Mouse (Mus musculus) heart, embryonic 11.5 days (tissue): ENCODE measurements around the gene Gpatch2. TPM values are rescaled to one million over a fixed set of nuclear protein-coding genes. Genes with fewer than 3 reads are reported as not detected.

Experiments
- ATAC-seq: fragments of 200-750 bp; cut with Nextera tagmentation; replicated peaks from 2 replicates; pipeline ENCODE4 v1.8.0; 2017; ENCODE audit warnings: moderate library complexity; ENCODE audit not compliant: insufficient number of reproducible peaks, low FRiP score, low TSS enrichment
- H3K27ac ChIP-seq: fragments of 300-500 bp; sonication (generic); 2 replicates; pipeline ENCODE4 v1.5.1; 2014; ENCODE audit warnings: mild to moderate bottlenecking, low read depth, low read length
- H3K27me3 ChIP-seq: fragments of 300-500 bp; sonication (generic); 2 replicates; pipeline ENCODE4 v1.6.1; 2014; ENCODE audit warnings: mild to moderate bottlenecking, low read length, mixed read lengths; ENCODE audit not compliant: control insufficient read depth, insufficient read depth
- H3K36me3 ChIP-seq: fragments of 300-500 bp; sonication (generic); 2 replicates; pipeline ENCODE4 v1.6.1; 2014; ENCODE audit warnings: mild to moderate bottlenecking, low read length, moderate library complexity, mixed read lengths; ENCODE audit not compliant: control insufficient read depth, insufficient read depth
- H3K4me1 ChIP-seq: fragments of 300-500 bp; sonication (generic); 2 replicates; pipeline ENCODE4 v1.6.1; 2014; ENCODE audit warnings: low read length; ENCODE audit not compliant: control insufficient read depth, insufficient read depth
- H3K4me2 ChIP-seq: fragments of 300-500 bp; sonication (generic); 2 replicates; pipeline ENCODE4 v1.6.1; 2014; ENCODE audit warnings: mild to moderate bottlenecking, moderate library complexity
- H3K4me3 ChIP-seq: fragments of 300-500 bp; sonication (generic); 2 replicates; pipeline ENCODE4 v1.5.1; 2014; ENCODE audit warnings: low read depth, low read length
- H3K9ac ChIP-seq: fragments of 300-500 bp; sonication (generic); 2 replicates; pipeline ENCODE4 v1.6.1; 2014; ENCODE audit warnings: mild to moderate bottlenecking, low read depth, low read length, moderate library complexity
- H3K9me3 ChIP-seq: fragments of 300-500 bp; sonication (generic); replicated peaks from 2 replicates; pipeline ENCODE4 v1.6.1; 2016; ENCODE audit warnings: low read length; ENCODE audit not compliant: control insufficient read depth
- WGBS: fragments of 180-500 bp; shearing (Covaris S2); extraction: QIAGEN DNeasy Blood & Tissue Kit; methylation state at CpG from one replicate; pipeline ENCODE4 v1.1.7; 2014; ENCODE audit not compliant: insufficient replicate concordance; 5-methylcytosine and 5-hydroxymethylcytosine counted together
- polyA plus RNA-seq: library from polyadenylated mRNA; unstranded; fragments of >200 nt; fragmentation: Nextera tagmentation; extraction: Ambion mirVana; gene quantifications from 2 replicates; pipeline ENCODE4 v1.2.1, GENCODE M21; 2014

Gpatch2 gene
- polyA plus RNA-seq, 1 experiment from 2014 or later = 17.0 TPM

DNA sequence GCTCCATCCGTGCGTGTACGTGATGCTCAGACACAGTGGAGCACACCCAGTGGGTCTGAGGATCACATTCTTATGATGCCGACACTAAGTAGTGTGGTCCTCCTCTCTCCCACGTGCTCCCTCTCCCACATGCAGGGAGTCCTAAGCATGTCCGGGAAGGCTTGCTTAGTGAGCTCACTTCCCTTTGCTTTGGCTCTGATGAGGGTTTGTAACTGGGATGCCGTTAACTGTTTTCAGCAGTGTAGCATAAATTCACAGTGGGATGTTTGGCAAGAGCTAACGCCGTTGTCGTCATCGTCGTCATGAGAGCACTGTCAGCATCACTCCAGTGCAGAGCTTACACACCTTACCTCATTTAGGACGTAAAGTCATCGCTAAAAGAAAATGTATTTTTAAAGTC lies 133.6 kb downstream of the Gpatch2 start:
- Histone ChIP-seq H3K4me1 (no peaks in the 10 kb centered on the region), H3K4me2 (no peak overlapping the region), H3K9me3 (no peaks in the 10 kb centered on the region), H3K9ac (no peak overlapping the region), H3K27ac (no peak overlapping the region), H3K27me3 (no peaks in the 10 kb centered on the region), H3K4me3 (no peak overlapping the region), H3K36me3 (no peaks in the 10 kb centered on the region)
- WGBS = 88% methylated on average over 14 of the region's 14 CpGs
- no peak for ATAC-seq

GRCm38 (mm10) chr1:187356169-187356568 lies 140.9 kb downstream of the Gpatch2 start:
- Histone ChIP-seq H3K4me2 (no peak overlapping the region), H3K36me3 (no peaks in the 10 kb centered on the region), H3K9me3 (no peaks in the 10 kb centered on the region), H3K4me1 (no peaks in the 10 kb centered on the region), H3K9ac (no peak overlapping the region), H3K4me3 (no peak overlapping the region), H3K27me3 (no peaks in the 10 kb centered on the region), H3K27ac (no peak overlapping the region)
- ATAC-seq = no peak
- WGBS = 84% methylated on average over 15 of the region's 15 CpGs

- no peak overlapping the region for H3K4me2 ChIP-seq
- H3K36me3 ChIP-seq = no peaks in the 10 kb centered on the region
- WGBS = 88% methylated on average over 8 of the region's 8 CpGs
- ATAC-seq = no peak
- H3K9ac ChIP-seq = no peak overlapping the region
- no peak overlapping the region for H3K4me3 ChIP-seq
- no peak overlapping the region for H3K27ac ChIP-seq
- H3K27me3 ChIP-seq = no peaks in the 10 kb centered on the region
- no peaks in the 10 kb centered on the region for H3K9me3 ChIP-seq
- no peaks in the 10 kb centered on the region for H3K4me1 ChIP-seq
Observed at GRCm38 (mm10) chr1:187356904-187357303, 141.6 kb downstream of the Gpatch2 start.

DNA sequence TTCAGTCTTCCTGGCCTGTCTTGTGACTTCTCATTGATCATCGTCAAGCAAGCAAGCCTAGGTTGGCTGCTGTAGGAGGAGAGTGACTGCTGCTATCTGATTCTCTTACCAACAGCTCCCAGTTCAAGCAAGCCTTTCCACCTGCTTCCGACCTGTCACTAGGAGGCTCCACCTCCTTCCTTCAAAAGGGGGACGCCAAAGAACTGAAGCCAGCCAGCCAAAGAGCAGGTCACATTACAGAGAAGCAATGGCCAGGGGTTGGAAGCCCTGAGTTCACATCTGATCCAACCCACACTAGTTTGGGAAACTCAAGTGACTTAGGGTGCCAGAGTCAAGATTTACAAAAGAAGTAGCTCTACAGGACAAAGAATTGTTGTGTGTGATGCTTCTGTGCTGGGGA lies 144.9 kb downstream of the Gpatch2 start:
- H3K27me3 ChIP-seq = no peaks in the 10 kb centered on the region
- H3K9me3 ChIP-seq = no peaks in the 10 kb centered on the region
- no peaks in the 10 kb centered on the region for H3K36me3 ChIP-seq
- H3K9ac ChIP-seq = no peak overlapping the region
- WGBS = 27% methylated on average over 3 of the region's 3 CpGs
- H3K4me2 ChIP-seq = no peak overlapping the region
- H3K4me3 ChIP-seq = no peak overlapping the region
- no peak for ATAC-seq
- H3K27ac ChIP-seq = no peak overlapping the region
- H3K4me1 ChIP-seq = no peaks in the 10 kb centered on the region

GRCm38 (mm10) chr1:187362536-187362935 lies 147.2 kb downstream of the Gpatch2 start:
- Histone ChIP-seq H3K9me3 (no peaks in the 10 kb centered on the region), H3K4me2 (no peak overlapping the region), H3K4me3 (no peak overlapping the region), H3K27me3 (no peaks in the 10 kb centered on the region), H3K4me1 (no peaks in the 10 kb centered on the region), H3K36me3 (no peaks in the 10 kb centered on the region), H3K9ac (no peak overlapping the region), H3K27ac (no peak overlapping the region)
- WGBS = 85% methylated on average over 5 of the region's 5 CpGs
- ATAC-seq = no peak

- no peaks in the 10 kb centered on the region for H3K9me3 ChIP-seq
- no peak overlapping the region for H3K4me3 ChIP-seq
- H3K4me2 ChIP-seq = no peak overlapping the region
- no peaks in the 10 kb centered on the region for H3K27me3 ChIP-seq
- H3K27ac ChIP-seq = no peak overlapping the region
- 86% methylated on average over 3 of the region's 3 CpGs for WGBS
- H3K4me1 ChIP-seq = no peaks in the 10 kb centered on the region
- H3K9ac ChIP-seq = no peak overlapping the region
- no peaks in the 10 kb centered on the region for H3K36me3 ChIP-seq
- no peak for ATAC-seq
Observed at GRCm38 (mm10) chr1:187365424-187365823, 150.1 kb downstream of the Gpatch2 start.

- no peaks in the 10 kb centered on the region for H3K27me3 ChIP-seq
- H3K9ac ChIP-seq = no peak overlapping the region
- 44% methylated on average over 2 of the region's 2 CpGs for WGBS
- no peak overlapping the region for H3K27ac ChIP-seq
- no peaks in the 10 kb centered on the region for H3K9me3 ChIP-seq
- no peaks in the 10 kb centered on the region for H3K36me3 ChIP-seq
- no peak overlapping the region for H3K4me3 ChIP-seq
- no peak for ATAC-seq
- H3K4me1 ChIP-seq = no peaks in the 10 kb centered on the region
- no peak overlapping the region for H3K4me2 ChIP-seq
Observed at GRCm38 (mm10) chr1:187366806-187367205, 151.5 kb downstream of the Gpatch2 start.

DNA sequence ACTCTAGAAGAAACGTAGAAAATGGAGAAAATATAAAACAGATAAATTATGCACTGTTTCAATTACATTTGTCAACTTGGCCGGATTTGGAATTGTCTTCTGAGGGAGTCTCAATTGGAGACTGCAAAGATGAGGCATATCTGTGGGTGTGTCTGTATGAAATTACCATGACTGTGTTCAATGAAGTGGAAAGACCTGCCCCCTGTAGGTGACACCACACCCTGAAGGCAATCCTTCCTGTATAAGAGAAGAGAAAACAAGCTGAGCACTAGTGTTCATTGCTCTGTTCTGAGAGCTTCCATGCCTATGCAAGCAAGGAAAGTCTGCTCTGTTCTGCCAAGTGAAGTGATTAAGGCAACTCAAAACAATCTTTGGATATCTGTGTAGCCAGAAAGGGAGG lies 153.7 kb downstream of the Gpatch2 start:
- no peaks in the 10 kb centered on the region for H3K36me3 ChIP-seq
- H3K4me2 ChIP-seq = no peak overlapping the region
- no peaks in the 10 kb centered on the region for H3K4me1 ChIP-seq
- no peak for ATAC-seq
- no peak overlapping the region for H3K27ac ChIP-seq
- no peaks in the 10 kb centered on the region for H3K27me3 ChIP-seq
- H3K4me3 ChIP-seq = no peak overlapping the region
- H3K9ac ChIP-seq = no peak overlapping the region
- no peaks in the 10 kb centered on the region for H3K9me3 ChIP-seq
- 79% methylated on average over 2 of the region's 2 CpGs for WGBS

GRCm38 (mm10) chr1:187373506-187373905 lies 158.2 kb downstream of the Gpatch2 start:
- no peak for ATAC-seq
- H3K27me3 ChIP-seq = no peaks in the 10 kb centered on the region
- H3K4me2 ChIP-seq = no peak overlapping the region
- H3K4me3 ChIP-seq = no peak overlapping the region
- WGBS = 77% methylated on average over 6 of the region's 6 CpGs
- H3K36me3 ChIP-seq = no peaks in the 10 kb centered on the region
- H3K4me1 ChIP-seq = peaks cover 2% of the 10 kb centered on the region; the same call in 1 of the 2 replicates
- no peak overlapping the region for H3K27ac ChIP-seq
- no peaks in the 10 kb centered on the region for H3K9me3 ChIP-seq
- H3K9ac ChIP-seq = no peak overlapping the region
